ENCODE assay signal across 34 mouse cellular contexts in the genomic region with DNA sequence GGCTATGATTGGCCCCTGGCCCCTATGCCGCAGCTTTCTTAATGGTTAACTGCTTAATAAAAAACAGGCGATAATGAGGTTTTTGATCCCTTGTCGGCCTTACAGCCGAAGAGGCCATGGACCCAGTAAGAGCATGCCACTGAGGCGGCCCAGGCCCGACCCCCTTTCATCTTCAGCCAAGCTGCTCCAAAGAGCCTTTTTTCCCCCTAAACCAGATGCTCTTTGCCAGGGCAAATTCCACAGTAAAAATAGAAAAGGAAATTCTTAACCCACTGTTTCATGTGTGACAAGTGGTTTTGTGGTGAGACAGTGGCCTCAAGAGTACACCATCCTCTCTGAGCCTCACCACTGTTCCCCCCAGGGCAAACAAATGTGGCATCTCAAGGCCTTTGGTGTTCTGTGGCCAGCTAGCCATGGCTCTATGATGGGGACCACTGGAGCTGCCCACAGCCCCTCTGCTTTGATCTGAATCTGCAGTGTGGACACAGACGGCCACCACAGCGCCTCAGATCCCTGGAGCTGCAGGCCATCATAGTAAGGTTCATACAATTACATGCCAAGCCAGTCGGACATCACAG.
A peak's percentile ranks its signal among the peaks of the same experiment; 100 is the strongest.
DNase-seq lines count a peak whose midpoint lies in the region; ATAC-seq and TF ChIP-seq lines count a peak whose summit lies in the region.
"Had no signal": no experiment of that assay in that cellular context is flagged by ENCODE, and none has a peak within 500 bp of the region (broad histone marks: within the 10 kb centered on the region; RNA-seq: fewer than 3 reads in every experiment).

No protein-coding gene starts in this region.

- DNase-seq in forebrain, embryonic 14.5 days (ENCODE audit: low spot score): peak; percentile 27
- no peak for DNase-seq in forebrain, embryonic 11.5 days (ENCODE audit: low spot score)
- no peak for DNase-seq in lung, postnatal 36 days
- peak; percentile 60 for DNase-seq in Patski (ENCODE audit: low read depth, low spot score)
- no peak for DNase-seq in limb, embryonic 10.5 days (ENCODE audit: low spot score)
- DNase-seq in gastrocnemius, adult 2 months: no peak
- no peak for DNase-seq in urinary bladder, adult 2 months (ENCODE audit: low spot score)
- DNase-seq: adrenal gland, adult 2 months; cerebellum, adult 8-10 months; cerebellum, postnatal 25 days; gastrocnemius, postnatal 36 days; heart, adult 18-20 months; heart, postnatal 36 days; kidney, adult 11 months; kidney, postnatal 36 days; right cerebral cortex, adult 18-20 months; spleen, adult 18-20 months; thymus, adult 18-20 months; thymus, postnatal 25 days had no signal

- POLR2A ChIA-PET in Patski (lab: Charles Lee): no interaction called here

- intact Hi-C loops in gastrocnemius, adult 2 months (cut with DNase I): no loop called here

- H3K27me3 ChIP-seq in forebrain, embryonic 14.5 days (replicated peaks; ENCODE audit: control insufficient read depth, insufficient read depth, low read length): no peaks in the 10 kb centered on the region
- no peaks in the 10 kb centered on the region for H3K27me3 ChIP-seq in forebrain, embryonic 11.5 days (ENCODE audit: control insufficient read depth, insufficient read depth, low read length)
- H3K27me3 ChIP-seq in lung, embryonic 15.5 days: no peaks in the 10 kb centered on the region
- H3K27me3 ChIP-seq in Patski: no peaks in the 10 kb centered on the region
- H3K27me3 ChIP-seq in limb, embryonic 10.5 days (ENCODE audit: low read depth, poor library complexity, severe bottlenecking): no peaks in the 10 kb centered on the region
- H3K27me3 ChIP-seq: embryonic facial prominence, embryonic 12.5 days; hindbrain, embryonic 12.5 days; kidney, embryonic 15.5 days; midbrain, embryonic 12.5 days; neural tube, embryonic 12.5 days had no signal

- no peak overlapping the region for H3K4me2 ChIP-seq in forebrain, embryonic 14.5 days (ENCODE audit: low read length)
- no peak overlapping the region for H3K4me2 ChIP-seq in forebrain, embryonic 11.5 days (ENCODE audit: low read depth, low read length, severe bottlenecking)
- H3K4me2 ChIP-seq in lung, embryonic 15.5 days: no peak overlapping the region
- H3K4me2 ChIP-seq: embryonic facial prominence, embryonic 12.5 days; heart, embryonic 11.5 days; hindbrain, embryonic 12.5 days; kidney, embryonic 15.5 days; limb, embryonic 15.5 days; midbrain, embryonic 12.5 days; neural tube, embryonic 12.5 days had no signal

- no peak for ATAC-seq in forebrain, embryonic 14.5 days
- ATAC-seq in forebrain, embryonic 11.5 days (replicated peaks; ENCODE audit: low FRiP score): no peak
- ATAC-seq in lung, embryonic 15.5 days (ENCODE audit: borderline replicate concordance, extremely low read depth, low FRiP score, low TSS enrichment): no peak
- no peak for ATAC-seq in Patski
- ATAC-seq: activated CD4-positive, CD25-positive, alpha-beta regulatory T cell, adult 4 months; CD4-positive, CD25-positive, alpha-beta regulatory T cell, adult 4 months had no signal

- 43% methylated on average over 9 of the region's 9 CpGs for WGBS in forebrain, embryonic 14.5 days
- 43% methylated on average over 9 of the region's 9 CpGs for WGBS in forebrain, embryonic 11.5 days
- WGBS in lung, embryonic 15.5 days: 51% methylated on average over 9 of the region's 9 CpGs
- 54% methylated on average over 9 of the region's 9 CpGs for WGBS in limb, embryonic 10.5 days

- TF ChIP-seq CTCF in Patski (IDR thresholded peaks at IDR 0.05): no peak
- TF ChIP-seq CTCF in gastrocnemius, adult 2 months (IDR thresholded peaks at IDR 0.05): no peak

- H3K9me3 ChIP-seq in forebrain, embryonic 14.5 days (replicated peaks; ENCODE audit: control insufficient read depth, low read length): no peaks in the 10 kb centered on the region
- no peaks in the 10 kb centered on the region for H3K9me3 ChIP-seq in forebrain, embryonic 11.5 days (ENCODE audit: control insufficient read depth, low read length)
- H3K9me3 ChIP-seq in lung, embryonic 15.5 days: no peaks in the 10 kb centered on the region
- H3K9me3 ChIP-seq in limb, embryonic 10.5 days (replicated peaks): no peaks in the 10 kb centered on the region
- H3K9me3 ChIP-seq: embryonic facial prominence, embryonic 12.5 days; hindbrain, embryonic 12.5 days; kidney, embryonic 15.5 days; limb, embryonic 15.5 days; midbrain, embryonic 12.5 days; neural tube, embryonic 12.5 days had no signal

- CTCF ChIA-PET in Patski (lab: Charles Lee): interaction anchor here (1.1 to 1.3 kb wide), 2 partner anchors 10 to 18 kb away, joined by 3 read pairs; no protein-coding TSS in a partner anchor

- no peaks in the 10 kb centered on the region for H3K36me3 ChIP-seq in forebrain, embryonic 14.5 days (ENCODE audit: control insufficient read depth, insufficient read depth, low read length)
- H3K36me3 ChIP-seq in forebrain, embryonic 11.5 days (ENCODE audit: control insufficient read depth, insufficient read depth, low read length): no peaks in the 10 kb centered on the region
- H3K36me3 ChIP-seq in lung, embryonic 15.5 days: no peaks in the 10 kb centered on the region
- no peaks in the 10 kb centered on the region for H3K36me3 ChIP-seq in limb, embryonic 10.5 days
- H3K36me3 ChIP-seq: embryonic facial prominence, embryonic 12.5 days; hindbrain, embryonic 12.5 days; kidney, embryonic 15.5 days; limb, embryonic 15.5 days; midbrain, embryonic 12.5 days; neural tube, embryonic 12.5 days had no signal

- H3K9ac ChIP-seq in forebrain, embryonic 14.5 days (ENCODE audit: low read length): no peak overlapping the region
- no peak overlapping the region for H3K9ac ChIP-seq in forebrain, embryonic 11.5 days (ENCODE audit: low read length)
- no peak overlapping the region for H3K9ac ChIP-seq in lung, embryonic 15.5 days
- H3K9ac ChIP-seq: embryonic facial prominence, embryonic 12.5 days; hindbrain, embryonic 12.5 days; kidney, embryonic 15.5 days; limb, embryonic 15.5 days; liver, embryonic 14.5 days; midbrain, embryonic 12.5 days; neural tube, embryonic 12.5 days had no signal

- no peak overlapping the region for H3K4me3 ChIP-seq in forebrain, embryonic 14.5 days (ENCODE audit: low read depth, low read length)
- H3K4me3 ChIP-seq in forebrain, embryonic 11.5 days (ENCODE audit: low read depth, low read length): no peak overlapping the region
- no peak overlapping the region for H3K4me3 ChIP-seq in lung, embryonic 15.5 days
- no peak overlapping the region for H3K4me3 ChIP-seq in limb, embryonic 10.5 days
- no peak overlapping the region for H3K4me3 ChIP-seq in gastrocnemius, adult 2 months
- H3K4me3 ChIP-seq: embryonic facial prominence, embryonic 12.5 days; hindbrain, embryonic 12.5 days; kidney, embryonic 15.5 days; layer of hippocampus, adult 2 months; left cerebral cortex, adult 2 months; limb, embryonic 15.5 days; midbrain, embryonic 12.5 days; myocyte; neural tube, embryonic 12.5 days had no signal

- H3K27ac ChIP-seq in forebrain, embryonic 14.5 days (ENCODE audit: low read depth, low read length): no peak overlapping the region
- H3K27ac ChIP-seq in forebrain, embryonic 11.5 days (ENCODE audit: low read depth, low read length): no peak overlapping the region
- H3K27ac ChIP-seq in lung, embryonic 15.5 days: 0 out of 2 replicates have a peak overlapping the region, but pooled peaks have one; percentile 29
- 0 out of 2 replicates have a peak overlapping the region, but pooled peaks have one; percentile 15 for H3K27ac ChIP-seq in limb, embryonic 10.5 days
- H3K27ac ChIP-seq in gastrocnemius, adult 2 months: no peak overlapping the region
- H3K27ac ChIP-seq: embryonic facial prominence, embryonic 12.5 days; hindbrain, embryonic 12.5 days; kidney, embryonic 15.5 days; layer of hippocampus, adult 2 months; left cerebral cortex, adult 2 months; limb, embryonic 15.5 days; liver, embryonic 14.5 days; midbrain, embryonic 12.5 days; neural tube, embryonic 12.5 days; stomach, postnatal 0 days had no signal

- H3K4me1 ChIP-seq in forebrain, embryonic 14.5 days (ENCODE audit: control insufficient read depth, insufficient read depth, low read length): no peaks in the 10 kb centered on the region
- no peaks in the 10 kb centered on the region; the same call in 1 of the 2 replicates for H3K4me1 ChIP-seq in forebrain, embryonic 11.5 days (replicated peaks; ENCODE audit: control insufficient read depth, insufficient read depth, low read length)
- H3K4me1 ChIP-seq in lung, embryonic 15.5 days: peaks cover 9% of the 10 kb centered on the region
- peaks cover 15% of the 10 kb centered on the region for H3K4me1 ChIP-seq in limb, embryonic 10.5 days
- H3K4me1 ChIP-seq: embryonic facial prominence, embryonic 12.5 days; hindbrain, embryonic 12.5 days; neural tube, embryonic 12.5 days had no signal

- in situ Hi-C loops in Patski (cut with MboI; ENCODE audit: low pct_unique_long_range_greater_than_20kb): no loop called here

Comparison
In these comparisons a context has a peak if more than half of its experiments do, and no peak if none do; other contexts are left out.
1. DNase-seq: peak in forebrain, embryonic 14.5 days (single experiment) and Patski (single experiment); none in forebrain, embryonic 11.5 days (single experiment), lung, postnatal 36 days (single experiment), limb, embryonic 10.5 days (single experiment), gastrocnemius, adult 2 months (single experiment) and urinary bladder, adult 2 months (single experiment).
2. H3K27ac ChIP-seq: peak in lung, embryonic 15.5 days (single experiment) and limb, embryonic 10.5 days (single experiment); none in forebrain, embryonic 14.5 days (single experiment), forebrain, embryonic 11.5 days (single experiment) and gastrocnemius, adult 2 months (single experiment).